Mouse (Mus musculus): ENCODE results near the gene Cmtm3.

GRCm38 (mm10) chr8:104367398-104367797 lies 28.2 kb downstream of the Cmtm3 start:
- TF ChIP-seq CTCF (IDR thresholded peaks at IDR 0.05; ENCODE audit: low read depth, low read length) (no peak), TAL1 (conservative IDR thresholded peaks at IDR 0.05; ENCODE audit: low read depth, low read length) (no peak)
